Mouse (Mus musculus): ENCODE measurements at regions not wholly inside any gene's neighbourhood (a gene's known extent, or its start where the extent isn't known, plus 50 kb on each side); places are given as distances from the start of the nearest gene placed in this dataset.

GRCm38 (mm10) chr5:125843259-125843658 is 311.7 kb downstream of the Tmem132b start:
- no peak for DNase-seq

- DNase-seq: no peak
Measured at GRCm38 (mm10) chr5:125849722-125850121, 318.1 kb downstream of the Tmem132b start.

- no peak for DNase-seq
Measured at GRCm38 (mm10) chr5:125876296-125876695, 344.7 kb downstream of the Tmem132b start.

GRCm38 (mm10) chr5:125888840-125889239 is 357.3 kb downstream of the Tmem132b start:
- DNase-seq: no peak

GRCm38 (mm10) chr5:125893864-125894263 is 362.3 kb downstream of the Tmem132b start:
- no peak for DNase-seq

- DNase-seq: no peak
Measured at GRCm38 (mm10) chr5:125902038-125902437, 370.5 kb downstream of the Tmem132b start.

GRCm38 (mm10) chr5:125904426-125904825 is 372.9 kb downstream of the Tmem132b start:
- no peak for DNase-seq

- DNase-seq: no peak
Measured at GRCm38 (mm10) chr5:125907332-125907731, 375.8 kb downstream of the Tmem132b start.

- DNase-seq: no peak
Measured at GRCm38 (mm10) chr5:125907909-125908308, 376.3 kb downstream of the Tmem132b start.

GRCm38 (mm10) chr5:125915857-125916256 is 384.3 kb downstream of the Tmem132b start:
- no peak for DNase-seq

GRCm38 (mm10) chr5:125920965-125921364 is 389.4 kb downstream of the Tmem132b start:
- no peak for DNase-seq

- DNase-seq: peak; percentile 18
Measured at GRCm38 (mm10) chr5:125925856-125926497, 394.4 kb downstream of the Tmem132b start.

- DNase-seq: no peak
Measured at GRCm38 (mm10) chr5:125931502-125931901, 399.9 kb downstream of the Tmem132b start.

GRCm38 (mm10) chr5:125939416-125939815 is 407.8 kb downstream of the Tmem132b start:
- DNase-seq: no peak

- DNase-seq: no peak
Measured at GRCm38 (mm10) chr5:125946729-125947128, 415.2 kb downstream of the Tmem132b start.

GRCm38 (mm10) chr5:125951641-125952040 is 420.1 kb downstream of the Tmem132b start:
- no peak for DNase-seq

GRCm38 (mm10) chr5:125964039-125964438 is 432.5 kb downstream of the Tmem132b start:
- DNase-seq: peak; percentile 13

GRCm38 (mm10) chr5:125968151-125968550 is 436.6 kb downstream of the Tmem132b start:
- no peak for DNase-seq

GRCm38 (mm10) chr5:125974035-125974434 is 442.5 kb downstream of the Tmem132b start:
- no peak for DNase-seq

GRCm38 (mm10) chr5:125979801-125980200 is 448.2 kb downstream of the Tmem132b start:
- no peak for DNase-seq

- no peak for DNase-seq
Measured at GRCm38 (mm10) chr5:125985356-125985755, 453.8 kb downstream of the Tmem132b start.

- no peak for DNase-seq
Measured at GRCm38 (mm10) chr5:125997173-125997572, 465.6 kb downstream of the Tmem132b start.

- no peak for DNase-seq
Measured at GRCm38 (mm10) chr5:126007871-126008270, 476.3 kb downstream of the Tmem132b start.

- DNase-seq: no peak
Measured at GRCm38 (mm10) chr5:126008321-126008720, 476.7 kb downstream of the Tmem132b start.

GRCm38 (mm10) chr5:126019781-126020180 is 488.2 kb downstream of the Tmem132b start:
- DNase-seq: no peak
